Mouse (Mus musculus): ENCODE data around the gene Foxd1. TPM values are rescaled to one million over a fixed set of nuclear protein-coding genes. Genes with fewer than 3 reads are reported as not detected.
A peak's percentile ranks its signal among the peaks of the same experiment; 100 is the strongest.

Gene Foxd1
- polyA plus RNA-seq, 1 experiment: 0.37 TPM

- H3K27me3 ChIP-seq (ENCODE audit: control insufficient read depth, insufficient read depth, insufficient read length): peaks cover 65% of the 10 kb centered on the region
- peak overlapping the region; percentile 13 for H3ac ChIP-seq (ENCODE audit: control insufficient read depth, insufficient read length)
- TF ChIP-seq TCF12 (IDR thresholded peaks at IDR 0.05; ENCODE audit: insufficient read depth, poor library complexity, severe bottlenecking) (no peak), POLR2A (IDR thresholded peaks at IDR 0.05; ENCODE audit: insufficient read length, low read depth) (no peak), TCF3 (IDR thresholded peaks at IDR 0.05; ENCODE audit: insufficient read length, low read depth) (no peak), E2F4 (IDR thresholded peaks at IDR 0.05; ENCODE audit: insufficient read depth) (no peak), CEBPB (IDR thresholded peaks at IDR 0.05; ENCODE audit: insufficient read depth, poor library complexity, severe bottlenecking) (no peak), USF1 (IDR thresholded peaks at IDR 0.05; ENCODE audit: low read depth) (no peak), MAX (IDR thresholded peaks at IDR 0.05; ENCODE audit: low read depth) (no peak), MYOD1 (IDR thresholded peaks at IDR 0.05; ENCODE audit: control insufficient read depth in 1 of 3, insufficient read length in 2 of 3, low read depth in 2 of 3) (no peak), POLR2AphosphoS2 (IDR thresholded peaks at IDR 0.05; ENCODE audit: insufficient read length, low read depth) (no peak), REST (IDR thresholded peaks at IDR 0.05; ENCODE audit: insufficient read depth, insufficient read length) (no peak), MYOG (IDR thresholded peaks at IDR 0.05; ENCODE audit: control insufficient read depth in 1 of 3, insufficient read depth in 1 of 3, insufficient read length in 2 of 3, low read depth in 2 of 3) (no peak), SRF (IDR thresholded peaks at IDR 0.05; ENCODE audit: control insufficient read depth, insufficient read length, low read depth) (no peak)
Measured at GRCm38 (mm10) chr13:98354871-98355558, 973 bp downstream of the Foxd1 start.

DNA sequence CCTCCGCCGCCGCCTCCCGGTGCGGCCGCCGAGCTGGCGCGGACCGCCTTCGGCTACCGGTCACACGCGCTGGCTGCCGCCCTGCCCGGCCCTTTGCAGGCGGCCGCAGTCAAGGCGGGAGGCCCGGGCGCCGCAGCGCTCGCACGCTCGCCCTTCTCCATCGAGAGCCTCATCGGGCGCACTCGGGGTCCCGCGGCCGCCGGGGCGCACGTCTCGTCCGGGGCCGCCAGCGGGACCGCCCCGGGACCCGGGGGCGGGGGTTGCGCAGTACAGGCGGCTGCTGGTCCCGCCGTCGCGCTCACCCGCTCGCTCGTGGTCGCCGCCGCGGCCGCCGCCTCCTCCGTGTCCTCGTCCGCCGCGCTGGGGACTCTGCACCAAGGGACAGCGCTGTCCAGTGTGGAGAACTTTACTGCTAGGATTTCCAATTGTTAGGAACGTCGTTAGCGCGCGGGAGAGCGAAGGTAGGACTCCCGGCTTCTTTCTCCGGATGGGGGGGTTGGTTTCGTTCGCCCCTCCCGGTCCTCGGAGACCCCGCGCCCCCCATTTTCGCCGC is 1.6 kb downstream of the Foxd1 start:
- H3K4me3 ChIP-seq: no peak overlapping the region

More at GRCm38 (mm10) chr13:98354871-98355558, 973 bp downstream of the Foxd1 start:
- Histone ChIP-seq H3K4me3 (peak overlapping the region; percentile 12), H3K79me2 (ENCODE audit: control insufficient read depth, insufficient read depth) (no peaks in the 10 kb centered on the region), H3K4me2 (ENCODE audit: low read depth) (peak overlapping the region; percentile 71), H3K36me3 (ENCODE audit: control insufficient read depth, insufficient read depth) (no peaks in the 10 kb centered on the region)

GRCm38 (mm10) chr13:98356176-98356972 is 2.3 kb downstream of the Foxd1 start:
- Histone ChIP-seq H3K4me3 (no peak overlapping the region), H3K79me2 (ENCODE audit: control insufficient read depth, insufficient read depth) (no peaks in the 10 kb centered on the region), H3K4me2 (ENCODE audit: low read depth) (no peak overlapping the region), H3ac (ENCODE audit: control insufficient read depth, insufficient read length) (no peak overlapping the region), H3K36me3 (ENCODE audit: control insufficient read depth, insufficient read depth) (no peaks in the 10 kb centered on the region), H3K27me3 (ENCODE audit: control insufficient read depth, insufficient read depth, insufficient read length) (peaks cover 72% of the 10 kb centered on the region)
- TF ChIP-seq USF1 (IDR thresholded peaks at IDR 0.05; ENCODE audit: low read depth): no peak
- TF ChIP-seq TCF12 (IDR thresholded peaks at IDR 0.05; ENCODE audit: insufficient read depth, poor library complexity, severe bottlenecking): no peak
- TF ChIP-seq POLR2AphosphoS2 (IDR thresholded peaks at IDR 0.05; ENCODE audit: insufficient read length, low read depth): no peak
- no peak for TF ChIP-seq CEBPB (IDR thresholded peaks at IDR 0.05; ENCODE audit: insufficient read depth, poor library complexity, severe bottlenecking)
- TF ChIP-seq MAX (IDR thresholded peaks at IDR 0.05; ENCODE audit: low read depth): no peak
- no peak for TF ChIP-seq E2F4 (IDR thresholded peaks at IDR 0.05; ENCODE audit: insufficient read depth)
- TF ChIP-seq POLR2A (IDR thresholded peaks at IDR 0.05; ENCODE audit: insufficient read length, low read depth): no peak
- no peak for TF ChIP-seq MYOD1 (IDR thresholded peaks at IDR 0.05; ENCODE audit: control insufficient read depth in 1 of 3, insufficient read length in 2 of 3, low read depth in 2 of 3)
- TF ChIP-seq MYOG (IDR thresholded peaks at IDR 0.05; ENCODE audit: control insufficient read depth in 1 of 3, insufficient read depth in 1 of 3, insufficient read length in 2 of 3, low read depth in 2 of 3): no peak
- no peak for TF ChIP-seq SRF (IDR thresholded peaks at IDR 0.05; ENCODE audit: control insufficient read depth, insufficient read length, low read depth)
- no peak for TF ChIP-seq REST (IDR thresholded peaks at IDR 0.05; ENCODE audit: insufficient read depth, insufficient read length)

More for the DNA sequence above, 1.6 kb downstream of the Foxd1 start:
- Histone ChIP-seq H3ac (ENCODE audit: control insufficient read depth, insufficient read length) (peak overlapping the region; percentile 13), H3K36me3 (ENCODE audit: control insufficient read depth, insufficient read depth) (no peaks in the 10 kb centered on the region), H3K79me2 (ENCODE audit: control insufficient read depth, insufficient read depth) (no peaks in the 10 kb centered on the region), H3K4me2 (ENCODE audit: low read depth) (peak overlapping the region; percentile 6), H3K27me3 (ENCODE audit: control insufficient read depth, insufficient read depth, insufficient read length) (peaks cover 67% of the 10 kb centered on the region)
- TF ChIP-seq CEBPB (IDR thresholded peaks at IDR 0.05; ENCODE audit: insufficient read depth, poor library complexity, severe bottlenecking) (no peak), REST (IDR thresholded peaks at IDR 0.05; ENCODE audit: insufficient read depth, insufficient read length) (no peak), POLR2AphosphoS2 (IDR thresholded peaks at IDR 0.05; ENCODE audit: insufficient read length, low read depth) (no peak), TCF3 (IDR thresholded peaks at IDR 0.05; ENCODE audit: insufficient read length, low read depth) (no peak), POLR2A (IDR thresholded peaks at IDR 0.05; ENCODE audit: insufficient read length, low read depth) (no peak), MYOG (IDR thresholded peaks at IDR 0.05; ENCODE audit: control insufficient read depth in 1 of 3, insufficient read depth in 1 of 3, insufficient read length in 2 of 3, low read depth in 2 of 3) (no peak), MYOD1 (IDR thresholded peaks at IDR 0.05; ENCODE audit: control insufficient read depth in 1 of 3, insufficient read length in 2 of 3, low read depth in 2 of 3) (no peak), MAX (IDR thresholded peaks at IDR 0.05; ENCODE audit: low read depth) (no peak), TCF12 (IDR thresholded peaks at IDR 0.05; ENCODE audit: insufficient read depth, poor library complexity, severe bottlenecking) (no peak), SRF (IDR thresholded peaks at IDR 0.05; ENCODE audit: control insufficient read depth, insufficient read length, low read depth) (no peak), E2F4 (IDR thresholded peaks at IDR 0.05; ENCODE audit: insufficient read depth) (no peak), USF1 (IDR thresholded peaks at IDR 0.05; ENCODE audit: low read depth) (no peak)

DNA sequence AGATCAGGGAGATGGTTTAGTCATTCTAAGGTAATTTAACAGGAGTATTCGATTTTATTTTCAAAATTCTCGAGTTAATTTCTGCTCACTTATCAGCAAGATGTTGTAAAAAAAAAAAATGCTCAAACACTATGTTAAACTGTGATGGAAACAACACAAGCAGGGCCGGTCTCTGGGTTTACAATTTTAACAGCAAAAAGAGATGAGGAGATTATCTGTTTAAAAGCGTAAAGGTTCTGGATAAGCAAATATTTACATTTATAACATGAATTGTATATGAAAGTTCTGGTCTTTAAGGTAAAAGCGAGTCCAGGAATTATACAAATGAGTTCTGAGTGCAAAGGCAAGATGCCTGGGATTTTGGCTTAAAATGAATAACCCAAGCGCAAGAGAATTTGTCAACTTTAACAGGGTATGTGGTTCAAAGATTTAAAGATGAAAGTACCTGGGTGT is 3.0 kb downstream of the Foxd1 start:
- Histone ChIP-seq H3K36me3 (ENCODE audit: control insufficient read depth, insufficient read depth) (no peaks in the 10 kb centered on the region), H3K79me2 (ENCODE audit: control insufficient read depth, insufficient read depth) (no peaks in the 10 kb centered on the region), H3K4me2 (ENCODE audit: low read depth) (no peak overlapping the region), H3K27me3 (ENCODE audit: control insufficient read depth, insufficient read depth, insufficient read length) (peaks cover 74% of the 10 kb centered on the region), H3K4me3 (no peak overlapping the region), H3ac (ENCODE audit: control insufficient read depth, insufficient read length) (no peak overlapping the region)
- TF ChIP-seq E2F4 (IDR thresholded peaks at IDR 0.05; ENCODE audit: insufficient read depth) (no peak), CEBPB (IDR thresholded peaks at IDR 0.05; ENCODE audit: insufficient read depth, poor library complexity, severe bottlenecking) (no peak), MYOG (IDR thresholded peaks at IDR 0.05; ENCODE audit: control insufficient read depth in 1 of 3, insufficient read depth in 1 of 3, insufficient read length in 2 of 3, low read depth in 2 of 3) (no peak), TCF12 (IDR thresholded peaks at IDR 0.05; ENCODE audit: insufficient read depth, poor library complexity, severe bottlenecking) (no peak), SRF (IDR thresholded peaks at IDR 0.05; ENCODE audit: control insufficient read depth, insufficient read length, low read depth) (no peak), POLR2AphosphoS2 (IDR thresholded peaks at IDR 0.05; ENCODE audit: insufficient read length, low read depth) (no peak), MAX (IDR thresholded peaks at IDR 0.05; ENCODE audit: low read depth) (no peak), MYOD1 (IDR thresholded peaks at IDR 0.05; ENCODE audit: control insufficient read depth in 1 of 3, insufficient read length in 2 of 3, low read depth in 2 of 3) (no peak), USF1 (IDR thresholded peaks at IDR 0.05; ENCODE audit: low read depth) (no peak), TCF3 (IDR thresholded peaks at IDR 0.05; ENCODE audit: insufficient read length, low read depth) (no peak), REST (IDR thresholded peaks at IDR 0.05; ENCODE audit: insufficient read depth, insufficient read length) (no peak), POLR2A (IDR thresholded peaks at IDR 0.05; ENCODE audit: insufficient read length, low read depth) (no peak)

Data from myocyte (in vitro differentiated cells).